Mouse (Mus musculus) right cerebral cortex, adult 2 months (tissue): ENCODE results near the gene Ddah2.

Source experiments
- DNase-seq, 2 experiments: peaks; one replicate each; pipeline ENCODE4 v3.0.0; 2021 to 2022; ENCODE audit warnings: low spot score in 2 of 2

Ddah2 gene

GRCm38 (mm10) chr17:35103221-35103690, 44.4 kb downstream of the Ddah2 start:
- DNase-seq, result no peak

- no peak for DNase-seq
Measured at GRCm38 (mm10) chr17:35104079-35104478, 45.2 kb downstream of the Ddah2 start.

- no peak for DNase-seq
Measured at GRCm38 (mm10) chr17:35104754-35105153, 45.9 kb downstream of the Ddah2 start.

GRCm38 (mm10) chr17:35105740-35106389, 47.0 kb downstream of the Ddah2 start:
- DNase-seq, result no peak

GRCm38 (mm10) chr17:35106522-35106921, 47.7 kb downstream of the Ddah2 start:
- no peak for DNase-seq

GRCm38 (mm10) chr17:35108097-35108496, 49.3 kb downstream of the Ddah2 start, which contains the start of gene Ly6g5c:
Ly6g5c (plus strand) TSS chr17:35108279.
- DNase-seq, result no peak
